Mouse (Mus musculus) T-helper 2 cell (primary cell): ENCODE measurements around the gene Vmn1r194.
"Not testable (repeated sequence)": the region's sequence is repeated elsewhere in the genome, so short reads cannot be mapped to it uniquely, and the experiment has no call there.

ENCODE experiments used
- in situ Hi-C: fragments of 300-600 bp; cut with MboI, MseI; formaldehyde crosslinking; loops from one replicate; pipeline ENCODE4 v1.15.1; 2025; ENCODE audit warnings: high pct_unique_total_duplicates

The Vmn1r194 gene

DNA sequence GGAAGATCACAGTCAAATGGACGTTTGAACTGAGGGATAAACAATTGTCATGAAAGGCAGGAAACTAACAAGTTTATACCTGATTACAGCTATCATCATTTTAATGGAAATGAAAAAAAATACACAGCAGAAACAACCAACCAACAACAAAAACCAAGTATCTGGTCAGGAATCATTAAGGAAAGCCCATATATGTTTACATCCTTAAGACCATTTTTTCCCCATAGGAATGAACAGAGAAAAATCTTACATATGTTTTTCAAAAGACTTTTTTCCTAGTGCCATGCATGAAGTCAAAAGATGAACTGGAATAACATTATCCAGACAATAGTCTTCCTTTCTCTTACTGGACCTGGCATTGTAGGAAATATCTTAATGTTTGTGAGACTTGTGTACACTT is at the start of gene Vmn1r194:
TSS of gene Vmn1r194 (plus strand) at position 301 of the 400 bp plus-strand sequence.
- in situ Hi-C loops: no loop called here

DNA sequence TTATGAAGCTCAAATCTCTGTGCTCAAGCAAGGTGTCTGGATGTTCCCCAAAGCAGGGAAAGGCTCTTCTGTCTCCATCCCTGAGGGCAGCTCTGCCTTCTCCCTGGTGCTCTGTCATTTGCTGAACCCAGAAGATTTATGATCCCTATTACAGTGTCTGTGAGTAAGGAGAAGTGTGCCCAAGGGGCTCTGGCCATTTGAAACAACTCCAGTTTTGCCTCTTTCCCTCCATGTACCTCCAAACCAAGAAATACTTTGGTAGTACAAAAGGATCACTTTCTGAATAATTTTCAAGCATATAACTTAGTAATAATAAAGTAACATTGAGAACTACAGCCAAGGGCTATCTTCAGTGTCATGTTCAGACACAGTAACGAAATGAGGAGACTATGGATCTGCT is 21.0 kb upstream of the Vmn1r194 start, which contains the start of gene Vmn1r193:
TSS of gene Vmn1r193 (minus strand) at position 101 of the 400 bp plus-strand sequence.
- in situ Hi-C loops: not testable (repeated sequence)

DNA sequence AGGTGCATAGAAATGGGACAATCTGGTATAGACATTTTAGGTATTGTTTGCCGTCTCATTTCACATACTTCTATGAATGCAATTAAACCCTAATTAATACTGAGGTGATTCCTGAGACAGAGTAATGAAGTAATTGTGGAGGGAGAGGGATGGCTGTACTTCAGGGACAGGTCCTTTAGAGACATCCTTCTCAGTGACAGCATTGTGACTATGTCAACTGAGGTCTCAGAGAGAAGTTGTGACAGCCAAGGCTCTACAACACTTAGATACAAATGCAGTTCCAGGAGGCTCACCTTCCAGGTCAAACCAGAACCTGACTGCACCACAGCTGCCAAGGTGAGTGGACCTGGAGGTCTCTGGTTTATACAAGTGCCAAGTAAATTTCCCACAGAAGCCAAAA is 26.2 kb downstream of the Vmn1r194 start, which contains the start of gene Vmn1r195:
TSS of gene Vmn1r195 (plus strand) at position 301 of the 400 bp plus-strand sequence.
- in situ Hi-C loops: loop anchor here (10.0 kb wide), 2 partner anchors 55 to 605 kb away; partner anchors contain the start of gene Olfr1361

DNA sequence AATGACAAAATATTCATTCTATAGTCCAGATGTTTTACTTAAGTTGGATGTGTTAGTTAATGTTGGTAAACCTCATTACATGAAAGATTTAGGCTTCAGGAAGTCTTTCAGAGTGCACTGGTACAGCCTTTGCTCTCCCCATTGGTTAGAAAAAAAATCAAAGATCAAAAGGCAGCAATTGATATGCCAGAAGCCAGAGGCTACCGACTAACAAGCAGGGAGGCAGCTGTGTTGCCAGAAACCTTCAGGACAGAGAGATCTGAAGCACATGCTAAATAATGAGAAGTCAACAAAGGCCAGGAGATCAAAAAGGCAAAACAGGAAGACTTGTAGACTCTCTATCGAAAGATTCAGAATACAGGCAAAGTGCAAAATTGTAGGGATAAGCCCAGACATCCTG is 27.7 kb downstream of the Vmn1r194 start:
- in situ Hi-C loops: loop anchor here (10.0 kb wide), 2 partner anchors 57 to 607 kb away; partner anchors contain the start of gene Olfr1361

DNA sequence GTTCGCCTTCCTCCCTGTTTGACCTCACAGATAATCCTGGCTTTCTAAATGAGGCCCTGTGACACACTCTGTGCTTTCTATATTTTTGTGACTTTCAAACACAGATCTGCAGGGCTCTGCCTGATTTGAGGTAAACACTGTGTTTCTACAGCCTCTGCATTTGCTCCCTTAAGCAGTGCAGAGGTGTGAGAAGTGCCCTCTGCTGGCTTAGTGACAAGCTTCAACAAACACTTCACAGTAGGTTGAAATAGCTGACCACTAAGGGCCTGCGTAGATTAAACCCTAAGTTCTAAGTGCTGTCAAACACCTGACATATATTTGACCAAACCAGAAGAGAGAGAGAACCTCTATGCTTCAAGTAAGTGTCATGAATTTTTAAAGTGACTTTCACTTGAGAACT is 40.6 kb downstream of the Vmn1r194 start:
- in situ Hi-C loops: no loop called here

DNA sequence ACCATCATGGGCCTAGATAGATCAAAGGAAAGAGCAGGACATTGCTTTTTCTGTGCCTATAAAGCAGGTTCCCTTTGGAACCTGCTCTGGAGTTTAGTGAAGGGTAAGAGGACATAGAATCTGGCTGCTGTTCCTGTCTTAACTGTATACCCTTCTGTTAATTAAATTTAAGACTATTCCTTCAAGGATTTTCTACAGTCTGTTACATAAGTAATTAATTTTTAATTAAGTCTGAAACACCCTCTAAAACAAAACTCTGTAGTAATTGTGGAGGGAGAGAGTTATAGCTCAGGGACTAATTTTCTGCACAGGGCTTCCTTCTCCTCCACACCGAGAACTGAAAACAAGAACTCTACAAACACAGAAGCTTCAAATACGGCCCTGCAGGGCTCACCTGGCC is 45.6 kb downstream of the Vmn1r194 start, which contains the start of gene Vmn1r196:
TSS of gene Vmn1r196 (plus strand) at position 301 of the 400 bp plus-strand sequence.
- in situ Hi-C loops: no loop called here
